Mouse (Mus musculus) CH12.LX (cell line): Measurements from ENCODE around the gene Jtb. TPM values are rescaled to one million over a fixed set of nuclear protein-coding genes. Genes with fewer than 3 reads are reported as not detected.

ENCODE experiments used
- DNase-seq: peaks from one replicate; pipeline ENCODE4 v3.0.0-alpha.2; 2013; ENCODE audit errors: extremely low read depth
- H3K27ac ChIP-seq: 2 replicates; pipeline ENCODE4 v1.5.1; 2012; ENCODE audit warnings: low read depth, mild to moderate bottlenecking, control low read depth, moderate library complexity; ENCODE audit not compliant: insufficient read depth
- H3K27me3 ChIP-seq: replicated peaks from 2 replicates; pipeline ENCODE3; 2012; ENCODE audit warnings: inconsistent platforms
- H3K36me3 ChIP-seq, 2 experiments: replicated peaks in 1 of 2; 2 replicates each; pipeline versions ENCODE3 to v1.6.1; 2012; ENCODE audit warnings: inconsistent platforms in 1 of 2, low read length in 1 of 2, mild to moderate bottlenecking in 1 of 2, mixed read lengths in 1 of 2, moderate library complexity in 1 of 2; ENCODE audit not compliant: control insufficient read depth in 1 of 2, insufficient read depth in 1 of 2
- H3K4me1 ChIP-seq, 2 experiments: 2 replicates each; pipeline ENCODE4 v1.6.1; 2012; ENCODE audit warnings: inconsistent platforms in 1 of 2, moderate library complexity in 1 of 2; ENCODE audit not compliant: insufficient read depth in 2 of 2, control insufficient read depth in 1 of 2
- H3K4me2 ChIP-seq: 2 replicates; pipeline ENCODE4 v1.6.1; 2012; ENCODE audit warnings: low read depth, mild to moderate bottlenecking, control low read depth; ENCODE audit not compliant: poor library complexity, insufficient read depth, severe bottlenecking
- H3K4me3 ChIP-seq, 3 experiments: fragments of 150-350 bp in 1 of 3; sonication (generic) in 1 of 3; replicated peaks in 1 of 3; 2 replicates each; pipeline versions ENCODE3 to v1.5.1; 2011 to 2012; ENCODE audit warnings: low read depth in 2 of 3, low read length in 2 of 3, mild to moderate bottlenecking in 2 of 3, moderate library complexity in 2 of 3, control low read depth in 1 of 3, improper control_type of control experiment in 1 of 3, inconsistent platforms in 1 of 3, mixed read lengths in 1 of 3; ENCODE audit not compliant: poor library complexity in 1 of 3
- H3K79me2 ChIP-seq: replicated peaks from 2 replicates; pipeline ENCODE4 v1.6.1; 2012; ENCODE audit warnings: mild to moderate bottlenecking, moderate library complexity; ENCODE audit not compliant: control insufficient read depth, poor library complexity, insufficient read depth, severe bottlenecking; ENCODE audit errors: extremely low read depth
- H3K9ac ChIP-seq: 2 replicates; pipeline ENCODE4 v1.6.1; 2012; ENCODE audit warnings: low read depth, mild to moderate bottlenecking, control low read depth, moderate library complexity; ENCODE audit not compliant: insufficient read depth
- H3K9me3 ChIP-seq: replicated peaks from 2 replicates; pipeline ENCODE3; 2012; ENCODE audit warnings: low read length, inconsistent platforms, mixed read lengths
- BHLHE40 ChIP-seq: IDR thresholded peaks from 2 replicates; pipeline ENCODE4 v1.6.1; 2011; ENCODE audit warnings: mild to moderate bottlenecking, low read depth, low read length, improper control_type of control experiment
- CHD2 ChIP-seq: IDR thresholded peaks from 2 replicates; pipeline ENCODE4 v1.6.1; 2011; ENCODE audit warnings: low read length, improper control_type of control experiment
- E2F4 ChIP-seq: IDR thresholded peaks from 2 replicates; pipeline ENCODE4 v1.6.1; 2011; ENCODE audit warnings: low read depth, low read length, improper control_type of control experiment; ENCODE audit not compliant: insufficient replicate concordance
- ELF1 ChIP-seq: IDR thresholded peaks from 2 replicates; pipeline ENCODE4 v1.6.1; 2014; ENCODE audit warnings: low read depth, mild to moderate bottlenecking, inconsistent platforms, low read length, improper control_type of control experiment
- JUND ChIP-seq: conservative IDR thresholded peaks from 2 replicates; pipeline ENCODE4 v1.6.1; 2011; ENCODE audit warnings: low read depth, low read length, improper control_type of control experiment
- MAX ChIP-seq: IDR thresholded peaks from 2 replicates; pipeline ENCODE4 v1.6.1; 2011; ENCODE audit warnings: low read length, improper control_type of control experiment
- MAZ ChIP-seq: IDR thresholded peaks from 2 replicates; pipeline ENCODE4 v1.6.1; 2012; ENCODE audit warnings: low read depth, mild to moderate bottlenecking, inconsistent platforms, low read length, improper control_type of control experiment, moderate library complexity
- MXI1 ChIP-seq: IDR thresholded peaks from 2 replicates; pipeline ENCODE4 v1.6.1; 2011; ENCODE audit warnings: mild to moderate bottlenecking, low read depth, low read length, improper control_type of control experiment
- PAX5 ChIP-seq: IDR thresholded peaks from 2 replicates; pipeline ENCODE4 v1.6.1; 2012; ENCODE audit warnings: low read length, inconsistent platforms, mixed read lengths
- POLR2AphosphoS2 ChIP-seq: IDR thresholded peaks from 2 replicates; pipeline ENCODE4 v1.6.1; 2011; ENCODE audit warnings: low read depth, low read length, improper control_type of control experiment
- RCOR1 ChIP-seq: conservative IDR thresholded peaks from 2 replicates; pipeline ENCODE4 v1.6.1; 2012; ENCODE audit warnings: low read depth, mild to moderate bottlenecking, inconsistent platforms, low read length, improper control_type of control experiment
- SMC3 ChIP-seq: IDR thresholded peaks from 2 replicates; pipeline ENCODE4 v1.6.1; 2011; ENCODE audit warnings: low read depth, low read length, improper control_type of control experiment
- USF1 ChIP-seq: IDR thresholded peaks from 2 replicates; pipeline ENCODE4 v1.6.1; 2014; ENCODE audit warnings: low read depth, mild to moderate bottlenecking, inconsistent platforms, low read length, improper control_type of control experiment
- USF2 ChIP-seq: conservative IDR thresholded peaks from 2 replicates; pipeline ENCODE4 v1.6.1; 2011; ENCODE audit warnings: low read depth, low read length, improper control_type of control experiment
- ZC3H11A ChIP-seq: IDR thresholded peaks from 2 replicates; pipeline ENCODE4 v1.6.1; 2012; ENCODE audit warnings: low read depth, mild to moderate bottlenecking, inconsistent platforms, low read length, improper control_type of control experiment
- ZKSCAN1 ChIP-seq: IDR thresholded peaks from 2 replicates; pipeline ENCODE4 v1.6.1; 2012; ENCODE audit warnings: low read depth, inconsistent platforms, low read length, improper control_type of control experiment, borderline replicate concordance
- ZMIZ1 ChIP-seq: IDR thresholded peaks from 2 replicates; pipeline ENCODE4 v1.6.1; 2012; ENCODE audit warnings: low read depth, mild to moderate bottlenecking, inconsistent platforms, low read length, improper control_type of control experiment
- ZNF384 ChIP-seq: IDR thresholded peaks from 2 replicates; pipeline ENCODE4 v1.6.1; 2012; ENCODE audit warnings: low read depth, low read length, improper control_type of control experiment, inconsistent platforms
- dilution Hi-C: fragments of 300-500 bp; cut with MboI; formaldehyde crosslinking; loops from 2 replicates; pipeline ENCODE4 v1.14.3; 2020; ENCODE audit warnings: low sequenced_read_pairs; ENCODE audit not compliant: extremely low pct_unique_long_range_greater_than_20kb, extremely low pct_ligation_motif_present
- in situ Hi-C: fragments of 300-500 bp; cut with MboI; formaldehyde crosslinking; loops from 3 replicates; pipeline ENCODE4 v1.14.3; 2019; ENCODE audit warnings: low sequenced_read_pairs, low pct_ligation_motif_present, low pct_unique_long_range_greater_than_20kb, mixed read lengths
- polyA plus RNA-seq: library from polyadenylated mRNA; unstranded; fragments of >175 nt; gene quantifications from 2 replicates; pipeline ENCODE4 v1.2.1, GENCODE M21; 2012; ENCODE audit warnings: low read depth; ENCODE audit not compliant: insufficient read length
- total RNA-seq, 2 experiments: library from RNA; depleted of rRNA; stranded (reverse); fragments of 300-350 nt in 1 of 2; fragments of >200 nt in 1 of 2; gene quantifications; 2 replicates each; pipeline ENCODE4 v1.2.3; 2012 to 2014

The Jtb gene
- total and polyA plus RNA-seq, 3 experiments, result 50.8 to 73.6 (median 54.2) TPM

GRCm38 (mm10) chr3:90220088-90220487 lies 11.3 kb upstream of the Jtb start (continued):
- TF ChIP-seq ZC3H11A (peak; percentile 47), POLR2AphosphoS2 (no peak), JUND (no peak), ZMIZ1 (no peak), CHD2 (no peak), MAZ (no peak), USF2 (no peak), E2F4 (no peak)

- H3K4me2 ChIP-seq, result peak overlapping the region; percentile 48
- no peaks in the 10 kb centered on the region for H3K9me3 ChIP-seq
- no peak overlapping the region for H3K9ac ChIP-seq
- in situ Hi-C loops, result loop anchor here (5.0 kb wide), 1 partner anchor 152 kb away; no protein-coding TSS in a partner anchor
- TF ChIP-seq ZNF384 (no peak), ZKSCAN1 (no peak), ELF1 (no peak), RCOR1 (no peak), BHLHE40 (no peak), PAX5 (no peak), MXI1 (no peak), SMC3 (no peak), MAX (no peak), USF1 (no peak)
- TF ChIP-seq, all 38 proteins: peak for 0
- dilution Hi-C loops, result no loop called here
- no peak overlapping the region for H3K4me3 ChIP-seq
- H3K27me3 ChIP-seq, result no peaks in the 10 kb centered on the region
- DNase-seq, result no peak
- H3K79me2 ChIP-seq, result no peaks in the 10 kb centered on the region
- H3K36me3 ChIP-seq, result no peaks in the 10 kb centered on the region
- H3K27ac ChIP-seq, result no peak overlapping the region
- peaks cover 6 to 29% of the 10 kb centered on the region in 2 experiments; a peak in 3 of 4 replicates for H3K4me1 ChIP-seq
Measured at GRCm38 (mm10) chr3:90220531-90220951, 10.9 kb upstream of the Jtb start.

DNA sequence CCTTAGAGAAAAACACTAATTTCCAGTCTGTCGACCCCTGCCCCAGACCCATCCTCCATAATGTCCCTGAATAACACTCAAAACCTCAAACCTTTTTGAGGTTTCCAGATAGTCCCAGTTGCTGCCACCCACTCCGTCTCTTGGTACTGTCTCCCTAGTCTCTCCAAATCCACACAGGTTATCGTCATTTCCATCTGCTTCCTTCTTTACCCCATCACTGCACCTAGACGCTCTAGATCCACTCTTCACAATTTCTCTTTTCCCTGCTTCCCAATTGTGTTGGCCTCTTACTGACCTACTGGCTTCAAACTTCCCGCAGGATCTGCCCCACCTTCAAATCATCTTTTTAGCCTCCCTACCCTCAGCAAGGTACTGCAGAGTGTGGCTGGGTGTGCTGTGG lies 10.3 kb upstream of the Jtb start:
- Histone ChIP-seq H3K9ac (no peak overlapping the region), H3K4me2 (no peak overlapping the region), H3K4me3 (no peak overlapping the region), H3K36me3 (no peaks in the 10 kb centered on the region), H3K27me3 (no peaks in the 10 kb centered on the region), H3K9me3 (no peaks in the 10 kb centered on the region), H3K27ac (no peak overlapping the region), H3K4me1 (peaks cover 10 to 35% of the 10 kb centered on the region in 2 experiments; a peak in 3 of 4 replicates), H3K79me2 (no peaks in the 10 kb centered on the region)
- dilution Hi-C loops, result no loop called here
- in situ Hi-C loops, result loop anchor here (5.0 kb wide), 1 partner anchor 151 kb away; no protein-coding TSS in a partner anchor
- DNase-seq, result no peak
- no peak for TF ChIP-seq ELF1
